Mouse (Mus musculus) cerebellum, postnatal 25 days (tissue): Measurements from ENCODE around the gene Neu1.
"Not testable (repeated sequence)": the region's sequence is repeated elsewhere in the genome, so short reads cannot be mapped to it uniquely, and the experiment has no call there.

Source experiments
- DNase-seq, 2 experiments: peaks; one replicate each; pipeline ENCODE4 v3.0.0; 2021; ENCODE audit warnings: mixed read lengths in 2 of 2

Gene Neu1

DNA sequence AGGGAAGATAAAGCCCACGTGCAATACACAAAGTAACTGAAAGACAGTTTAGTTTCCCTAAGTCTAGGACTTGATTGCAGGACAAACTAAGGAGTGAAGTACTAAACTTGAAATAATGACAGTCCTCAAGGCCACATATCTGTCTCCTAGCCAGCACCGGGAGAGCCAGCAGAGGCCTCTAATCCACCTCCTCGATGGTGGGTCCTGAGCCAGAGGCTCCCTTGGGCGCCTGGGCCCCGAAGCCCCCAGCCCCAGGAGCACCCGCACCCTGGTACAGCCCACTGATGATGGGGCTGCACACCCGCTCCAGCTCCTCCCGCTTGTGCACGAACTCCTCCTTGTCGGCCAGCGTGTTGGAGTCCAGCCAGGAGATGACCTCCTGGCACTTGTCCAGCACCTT lies 38.8 kb downstream of the Neu1 start, which contains the start of gene Gm20481:
Gene Gm20481, plus strand, starts transcription at position 91 of the 400 bp plus-strand sequence.
- not testable (repeated sequence) for DNase-seq

GRCm38 (mm10) chr17:34970850-34971249 lies 39.8 kb downstream of the Neu1 start:
- not testable (repeated sequence) for DNase-seq

DNA sequence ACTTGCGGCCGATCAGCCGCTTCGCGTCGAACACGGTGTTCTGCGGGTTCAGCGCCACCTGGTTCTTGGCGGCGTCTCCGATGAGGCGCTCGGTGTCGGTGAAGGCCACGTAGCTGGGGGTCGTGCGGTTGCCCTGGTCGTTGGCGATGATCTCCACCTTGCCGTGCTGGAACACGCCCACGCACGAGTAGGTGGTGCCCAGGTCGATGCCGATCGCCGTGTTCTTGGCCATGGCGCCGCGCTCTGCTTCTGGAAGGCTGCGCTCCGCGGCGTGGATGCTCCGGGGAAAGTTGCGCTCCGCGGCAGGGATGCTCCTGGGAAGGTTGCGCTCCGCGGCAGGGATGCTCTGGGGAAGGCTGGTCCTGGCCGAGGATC lies 40.6 kb downstream of the Neu1 start:
- peak in 1 of 2 experiments; percentile 33 for DNase-seq

DNA sequence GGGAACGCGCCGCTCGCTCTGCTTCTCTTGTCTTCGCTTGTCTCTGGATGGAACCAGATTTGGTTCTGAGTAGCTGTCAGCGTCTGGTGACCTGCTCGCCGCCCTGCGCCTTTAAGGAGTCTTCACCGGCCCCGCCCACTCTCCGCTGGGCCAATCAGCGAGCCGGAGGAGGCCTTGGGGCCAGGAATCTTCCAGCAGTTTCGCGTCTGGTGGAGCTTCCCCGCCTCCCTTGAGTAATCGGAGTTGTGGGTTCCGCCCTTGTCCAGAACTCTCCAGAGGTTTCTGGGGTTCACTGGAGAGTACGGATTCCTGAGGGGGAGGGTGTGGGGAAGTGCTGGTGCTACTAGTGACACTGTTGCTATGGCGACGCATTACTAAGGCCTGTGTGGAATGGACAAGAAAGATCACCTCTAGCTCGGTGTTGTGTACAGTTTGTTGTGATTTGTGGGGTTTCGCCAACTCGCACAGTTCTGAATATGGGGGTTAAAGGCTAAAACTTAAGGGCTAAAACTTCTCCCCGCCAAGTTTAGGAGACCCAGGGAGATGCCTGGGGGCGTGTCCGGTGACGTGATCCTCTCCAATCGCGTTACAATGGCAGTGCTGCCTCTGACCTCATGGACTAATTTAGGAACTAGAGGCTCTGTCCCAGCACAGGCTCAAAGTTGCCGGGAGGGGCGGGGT lies 41.2 kb downstream of the Neu1 start, which contains the start of the genes Hspa1a and Hspa1l:
Gene Hspa1a, minus strand, starts transcription at position 88 of the 681 bp plus-strand sequence.
Gene Hspa1l, plus strand, starts transcription at position 635 of the 681 bp plus-strand sequence.
- DNase-seq: peak; percentile 83 to 90

DNA sequence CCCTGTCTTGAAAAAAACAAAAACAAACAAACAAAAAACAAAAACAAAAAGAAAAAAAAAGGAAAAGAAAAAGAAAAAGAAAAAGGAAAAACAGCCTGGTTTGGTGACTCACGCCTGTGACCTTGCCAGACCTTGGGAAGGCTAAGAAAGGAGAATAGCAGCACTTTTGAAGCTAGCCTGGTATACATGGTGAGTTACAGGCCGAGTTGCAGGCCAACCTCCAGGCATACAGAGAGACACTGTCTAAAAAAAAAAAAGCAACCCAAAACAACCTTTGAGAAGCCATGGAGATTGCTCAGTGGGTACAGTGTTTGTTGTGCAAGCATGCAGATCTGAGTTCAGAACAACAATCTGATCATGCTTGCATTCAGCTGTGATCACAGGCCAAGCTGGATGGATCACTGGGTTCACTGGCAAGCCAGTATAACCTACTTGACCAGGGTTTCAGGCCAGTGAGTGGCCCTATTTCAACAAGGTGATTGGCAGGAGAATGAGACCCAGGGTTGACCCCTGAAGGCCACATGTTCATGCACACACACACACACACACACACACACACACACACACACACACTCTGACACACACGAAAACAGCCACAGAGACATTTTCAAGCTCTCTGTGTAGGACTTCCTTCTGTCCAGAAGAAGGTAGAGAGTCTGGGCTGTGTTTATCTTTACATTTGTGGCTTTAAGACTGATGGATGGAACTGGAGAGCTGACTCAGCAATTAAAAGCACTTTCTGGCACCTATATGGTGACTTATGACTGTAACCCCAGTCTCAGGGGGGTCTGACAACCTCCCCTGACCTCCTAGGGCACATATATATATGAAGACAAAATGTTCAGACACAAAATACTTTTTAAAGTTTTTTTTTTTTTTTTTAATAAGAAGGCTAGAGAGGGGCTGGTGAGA lies 44.8 kb downstream of the Neu1 start:
- DNase-seq: no peak

- DNase-seq: no peak
Observed at GRCm38 (mm10) chr17:34977000-34977399, 45.9 kb downstream of the Neu1 start.

DNA sequence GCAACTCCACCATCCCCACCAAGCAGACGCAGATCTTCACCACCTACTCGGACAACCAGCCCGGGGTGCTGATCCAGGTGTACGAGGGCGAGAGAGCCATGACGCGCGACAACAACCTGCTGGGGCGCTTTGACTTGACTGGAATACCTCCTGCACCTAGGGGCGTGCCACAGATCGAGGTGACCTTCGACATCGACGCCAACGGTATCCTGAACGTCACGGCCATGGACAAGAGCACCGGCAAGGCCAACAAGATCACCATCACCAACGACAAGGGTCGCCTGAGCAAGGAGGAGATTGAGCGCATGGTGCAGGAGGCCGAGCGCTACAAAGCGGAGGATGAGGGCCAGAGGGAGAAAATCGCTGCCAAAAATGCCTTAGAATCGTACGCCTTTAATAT lies 47.2 kb downstream of the Neu1 start:
- DNase-seq: no peak

DNA sequence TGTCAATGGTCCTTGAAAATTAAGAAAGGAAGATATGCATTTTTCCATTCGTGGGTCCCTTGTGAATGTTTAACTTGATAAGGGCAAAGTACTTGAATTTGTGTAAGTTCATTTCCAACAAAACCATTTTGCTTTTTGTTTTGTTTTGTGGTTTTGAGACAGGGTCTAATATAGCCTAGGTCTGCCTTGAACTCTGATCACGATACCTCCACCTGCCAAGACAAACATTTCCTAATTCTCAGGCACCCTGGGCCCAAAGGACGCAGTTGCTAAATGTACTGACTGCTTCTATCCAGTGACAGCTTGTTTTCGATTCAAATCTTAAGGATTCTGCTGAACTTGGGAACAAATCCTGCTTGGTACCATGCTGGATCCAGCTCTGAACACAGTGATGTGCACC lies 48.6 kb downstream of the Neu1 start:
- DNase-seq: no peak

DNA sequence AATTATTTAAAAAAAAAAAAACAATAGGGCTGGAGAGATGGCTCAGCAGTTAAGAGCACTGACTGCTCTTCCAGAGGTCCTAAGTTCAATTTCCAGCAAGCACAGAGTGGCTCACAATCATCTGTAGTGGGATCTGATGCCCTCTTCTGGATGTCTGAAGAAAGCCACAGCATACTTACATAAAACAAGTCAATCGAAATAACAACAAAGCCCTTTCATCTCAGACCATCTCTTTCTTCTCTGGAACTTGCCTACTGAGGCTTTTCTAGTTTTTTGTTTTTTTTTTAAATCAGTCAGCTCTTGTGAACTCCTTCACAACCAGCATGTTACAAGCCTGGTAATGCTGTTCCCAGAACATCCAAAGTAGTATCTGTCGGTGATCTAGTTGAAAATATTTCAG lies 49.6 kb downstream of the Neu1 start:
- peak in 1 of 2 experiments; percentile 46 for DNase-seq

DNA sequence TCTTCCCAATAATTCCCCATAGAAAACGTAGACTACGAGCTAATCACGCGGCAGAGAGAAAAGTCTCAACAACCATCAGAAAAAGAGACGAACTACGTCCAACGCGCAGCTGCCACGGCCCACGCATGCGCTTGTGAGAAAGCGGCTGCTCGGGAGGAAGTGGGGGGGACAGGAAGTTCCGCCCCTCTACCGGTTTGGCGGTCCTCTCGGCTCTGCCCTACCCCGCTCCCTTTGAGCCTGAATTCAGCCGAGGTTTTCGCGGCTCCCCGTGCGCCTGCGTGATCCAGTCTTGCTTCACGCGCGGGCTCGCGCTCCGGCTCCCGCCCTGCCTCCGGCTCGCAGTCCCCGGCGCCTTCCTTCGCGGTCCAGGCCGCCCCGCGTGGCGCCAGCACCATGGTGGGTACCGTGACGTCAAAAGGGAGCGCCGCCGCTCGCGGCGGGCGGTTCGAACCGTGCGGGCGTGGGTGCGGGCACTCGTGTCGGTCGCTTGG lies 50.7 kb downstream of the Neu1 start, which contains the start of gene Lsm2:
Gene Lsm2, plus strand, starts transcription at position 173 of the 491 bp plus-strand sequence.
- peak; percentile 94 to 95 for DNase-seq

DNA sequence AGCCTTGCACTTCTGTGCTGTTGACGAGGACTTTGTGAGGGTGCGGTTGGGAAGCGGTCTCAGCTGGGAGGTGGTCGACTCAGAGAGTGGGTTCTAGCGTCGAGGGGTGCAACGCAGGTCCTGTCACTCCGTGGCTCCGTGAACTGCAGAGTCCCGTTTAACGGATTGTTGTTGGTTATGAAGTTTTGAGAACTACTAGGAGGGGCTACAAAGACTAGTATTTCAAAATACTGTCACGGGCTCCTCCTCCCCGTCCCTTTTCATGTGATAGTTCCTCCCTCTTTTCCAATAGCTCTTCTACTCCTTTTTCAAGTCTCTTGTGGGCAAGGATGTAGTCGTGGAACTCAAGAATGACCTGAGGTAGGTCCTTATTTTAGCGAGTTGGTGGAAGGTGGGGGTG lies 51.3 kb downstream of the Neu1 start:
- no peak for DNase-seq

DNA sequence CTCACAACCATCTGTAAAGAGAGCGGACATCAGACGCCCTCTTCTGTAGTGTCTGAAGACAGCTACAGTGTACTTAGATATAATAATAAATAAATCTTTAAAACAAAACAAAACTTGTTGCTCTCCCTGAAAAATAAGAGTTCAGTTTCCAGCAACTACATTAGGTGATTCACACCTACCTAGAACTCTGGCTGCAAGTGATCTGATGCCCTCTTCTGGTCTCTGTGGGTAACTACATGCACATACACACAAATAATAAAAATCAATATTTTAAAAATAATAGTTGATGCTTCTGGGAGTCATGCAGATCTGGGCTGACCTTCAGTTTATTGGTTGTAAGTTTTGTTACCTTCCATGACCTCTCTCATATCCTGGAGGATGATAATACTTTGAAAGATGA lies 53.2 kb downstream of the Neu1 start:
- DNase-seq: peak in 1 of 2 experiments; percentile 53
